Mouse (Mus musculus): ENCODE measurements around the gene Mrpl35. TPM values are rescaled to one million over a fixed set of nuclear protein-coding genes. Genes with fewer than 3 reads are reported as not detected.

Mrpl35 gene
- total RNA-seq, 2 experiments from 2014 or later: 27.8 to 29.6 TPM

DNA sequence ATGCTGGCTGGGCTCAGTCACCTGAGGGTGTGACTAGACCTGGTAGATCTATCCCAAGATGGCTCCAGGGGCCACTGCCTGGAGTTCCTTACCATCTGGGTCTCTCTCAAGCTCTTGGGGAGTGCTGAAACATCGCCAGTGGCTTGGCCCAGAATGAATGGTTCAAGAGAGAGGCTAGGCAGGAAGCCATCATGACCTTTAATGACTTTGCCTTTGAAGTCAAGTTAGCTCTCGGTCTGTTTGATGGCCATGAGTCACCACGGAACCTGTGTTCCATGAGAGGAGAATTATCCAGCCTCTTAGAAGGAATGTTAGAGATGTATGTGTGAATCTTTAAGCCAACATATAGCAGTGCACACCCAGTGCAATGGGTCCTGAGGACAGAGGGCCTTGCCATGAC is 27.4 kb downstream of the Mrpl35 start:
- DNase-seq (ENCODE audit: extremely low spot score in 1 of 2, low spot score in 2 of 2): no peak
- Histone ChIP-seq H3K4me3 (no peak overlapping the region), H3K27ac (0 out of 2 replicates have a peak overlapping the region, but pooled peaks have one; percentile 28)
- TF ChIP-seq CTCF (IDR thresholded peaks at IDR 0.05): no peak
- intact Hi-C loops (cut with DNase I): no loop called here

DNA sequence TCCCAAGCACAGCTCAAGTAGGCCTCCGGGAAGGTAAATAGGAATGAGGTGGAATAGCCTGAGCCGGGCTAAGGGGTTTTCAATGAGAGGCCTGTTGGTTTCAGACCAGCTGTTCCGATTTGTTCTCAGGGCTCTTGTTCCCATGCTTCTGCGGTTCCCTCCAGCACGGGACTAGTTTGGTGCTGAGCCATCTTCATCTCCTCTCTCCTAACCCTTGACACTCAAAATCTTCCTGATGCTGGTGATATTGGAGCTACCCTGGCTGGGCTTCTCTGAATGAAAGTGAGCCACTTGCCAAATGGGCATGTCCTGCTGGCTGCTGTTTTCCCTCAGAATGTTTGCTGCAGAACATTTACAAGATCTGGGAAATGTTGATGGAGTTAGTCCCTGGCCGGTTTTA is 35.0 kb downstream of the Mrpl35 start:
- intact Hi-C loops (cut with DNase I): no loop called here
- Histone ChIP-seq H3K27ac (no peak overlapping the region), H3K4me3 (no peak overlapping the region)
- TF ChIP-seq CTCF (IDR thresholded peaks at IDR 0.05): no peak
- DNase-seq (ENCODE audit: extremely low spot score in 1 of 2, low spot score in 2 of 2): no peak

DNA sequence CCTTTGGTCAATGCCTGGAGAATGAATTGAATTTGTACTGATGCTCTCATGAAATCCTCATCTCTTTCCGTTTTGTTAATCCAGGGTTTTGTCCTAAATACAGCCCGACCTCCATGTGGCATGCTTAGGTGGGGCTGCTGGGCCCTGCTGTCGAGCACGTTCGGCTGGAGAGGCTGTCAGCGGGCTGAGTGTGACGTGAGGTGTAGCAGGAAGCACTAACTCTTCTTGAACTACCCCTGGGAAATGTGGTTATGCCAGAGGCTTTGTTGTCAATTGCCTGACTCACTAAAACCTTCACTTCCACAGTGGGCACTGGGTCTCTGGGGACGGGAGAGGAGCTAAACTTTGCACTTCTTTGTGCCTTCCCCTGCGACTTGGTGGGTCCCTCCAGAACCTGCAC is 38.4 kb downstream of the Mrpl35 start:
- Histone ChIP-seq H3K27ac (no peak overlapping the region), H3K4me3 (no peak overlapping the region)
- no peak for DNase-seq (ENCODE audit: extremely low spot score in 1 of 2, low spot score in 2 of 2)
- TF ChIP-seq CTCF (IDR thresholded peaks at IDR 0.05): no peak
- intact Hi-C loops (cut with DNase I): no loop called here

DNA sequence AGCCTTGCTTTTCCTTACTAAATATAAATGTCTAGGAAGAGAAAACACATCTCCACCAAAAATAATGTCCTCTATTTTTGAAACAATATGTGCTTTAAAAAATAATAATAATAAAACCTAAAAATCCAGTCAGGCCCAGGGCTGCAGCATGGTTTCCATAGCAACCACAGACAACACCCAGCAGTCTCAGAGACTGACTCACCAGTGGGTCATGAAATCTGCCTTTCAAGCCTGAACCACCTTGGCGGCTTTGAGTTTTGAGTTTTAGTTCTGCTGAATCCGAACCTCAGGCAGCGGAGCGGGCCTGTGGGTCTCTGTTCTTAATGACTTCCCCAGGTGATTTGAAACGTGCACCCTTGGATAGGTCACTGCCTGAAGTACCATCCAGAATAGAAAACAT is 43.6 kb downstream of the Mrpl35 start:
- intact Hi-C loops (cut with DNase I): no loop called here
- no peak for DNase-seq (ENCODE audit: extremely low spot score in 1 of 2, low spot score in 2 of 2)
- Histone ChIP-seq H3K27ac (0 out of 2 replicates have a peak overlapping the region, but pooled peaks have one; percentile 64), H3K4me3 (no peak overlapping the region)
- no peak for TF ChIP-seq CTCF (IDR thresholded peaks at IDR 0.05)

DNA sequence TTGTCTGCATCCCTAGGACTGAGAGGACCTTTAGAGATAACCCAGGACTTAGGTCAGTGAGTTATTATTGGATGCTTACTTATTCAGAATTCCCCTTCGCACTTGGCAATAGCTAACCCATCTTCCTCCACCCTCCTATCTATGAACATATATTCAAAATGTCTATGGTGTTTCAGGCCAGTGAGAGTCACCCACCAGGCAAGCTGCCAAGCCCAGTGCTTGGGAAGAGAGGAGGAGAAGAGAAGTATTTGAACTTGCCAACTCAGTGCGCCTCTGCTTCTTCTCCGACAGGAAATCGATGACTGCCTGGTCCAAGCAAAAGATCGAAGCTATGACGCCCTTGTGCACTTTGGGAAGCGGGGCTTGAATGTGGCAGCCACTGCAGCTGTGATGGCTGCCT is 46.3 kb downstream of the Mrpl35 start:
- intact Hi-C loops (cut with DNase I): no loop called here

DNA sequence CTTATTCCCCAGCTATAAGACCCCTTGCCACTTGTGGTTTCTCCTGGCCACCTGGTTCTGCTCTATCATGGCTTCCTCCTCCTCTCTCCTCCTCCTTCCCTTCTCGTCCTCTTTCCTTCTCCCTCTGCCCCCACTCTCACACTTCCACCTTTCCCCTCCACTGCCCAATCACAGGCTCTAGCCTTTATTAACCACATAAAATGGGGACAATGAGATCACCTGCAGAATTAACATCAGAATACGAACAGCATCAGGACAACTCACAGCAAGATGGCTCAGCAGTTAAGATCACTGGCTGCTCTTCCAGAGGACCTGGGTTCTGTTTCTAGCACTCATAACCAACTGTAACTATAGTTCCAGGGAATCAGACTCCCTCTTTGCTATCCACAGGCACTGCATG is 46.9 kb downstream of the Mrpl35 start:
- intact Hi-C loops (cut with DNase I): no loop called here
- Histone ChIP-seq H3K27ac (no peak overlapping the region), H3K4me3 (no peak overlapping the region)
- DNase-seq (ENCODE audit: extremely low spot score in 1 of 2, low spot score in 2 of 2): no peak
- no peak for TF ChIP-seq CTCF (IDR thresholded peaks at IDR 0.05)

More for the DNA sequence above, 46.3 kb downstream of the Mrpl35 start:
- no peak for DNase-seq (ENCODE audit: extremely low spot score in 1 of 2, low spot score in 2 of 2)
- no peak overlapping the region for H3K27ac ChIP-seq
- no peak overlapping the region for H3K4me3 ChIP-seq
- TF ChIP-seq CTCF (IDR thresholded peaks at IDR 0.05): no peak

DNA sequence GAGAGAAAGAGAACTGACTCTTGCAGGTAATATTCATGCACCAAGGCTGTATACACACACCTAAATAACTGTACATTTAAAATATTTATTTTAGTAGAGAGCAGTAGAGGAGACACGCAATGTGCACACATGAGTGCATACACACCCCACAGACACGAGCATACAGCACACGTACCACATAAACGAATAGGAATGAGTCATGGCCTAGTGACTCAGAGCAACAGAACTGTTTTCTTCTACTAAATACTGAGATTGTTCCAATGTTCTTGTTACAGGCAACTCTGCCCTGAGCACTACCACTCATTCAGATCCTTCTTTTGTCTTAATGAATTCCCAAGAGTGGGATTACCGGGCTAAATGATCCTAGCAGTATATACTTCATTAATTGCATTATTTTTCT is 48.8 kb downstream of the Mrpl35 start:
- no peak for DNase-seq (ENCODE audit: extremely low spot score in 1 of 2, low spot score in 2 of 2)
- no peak for TF ChIP-seq CTCF (IDR thresholded peaks at IDR 0.05)
- no peak overlapping the region for H3K4me3 ChIP-seq
- intact Hi-C loops (cut with DNase I): no loop called here
- no peak overlapping the region for H3K27ac ChIP-seq

DNA sequence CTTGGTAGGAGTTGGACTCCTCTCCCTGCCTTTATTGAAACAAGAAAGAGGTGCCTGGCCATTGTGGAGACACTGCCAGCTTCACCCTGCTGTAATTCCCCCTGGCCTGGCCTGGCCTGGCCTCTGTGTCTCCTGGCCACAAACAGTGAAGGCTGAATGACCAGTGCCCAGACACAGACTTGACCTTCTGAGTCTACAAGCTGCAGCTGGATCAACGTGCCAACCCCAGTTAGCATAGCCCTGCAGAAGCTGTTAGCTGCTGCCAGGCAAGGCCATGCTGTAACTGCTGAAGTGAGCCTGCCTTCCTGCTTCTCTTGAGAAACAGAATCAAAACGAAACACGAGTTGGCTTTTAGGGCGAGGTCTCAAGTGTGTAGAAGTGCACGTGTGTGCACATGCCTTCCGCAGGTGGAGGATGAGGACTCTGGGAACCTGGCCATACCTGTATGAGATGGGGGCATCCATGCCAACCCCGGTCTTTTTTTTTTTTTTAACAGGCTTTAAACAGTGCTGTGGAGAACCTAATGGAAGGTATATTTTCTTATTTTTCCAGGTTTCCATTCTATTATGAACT is 54.0 kb downstream of the Mrpl35 start:
- H3K4me3 ChIP-seq: no peak overlapping the region
- intact Hi-C loops (cut with DNase I): loop anchor here (1.0 kb wide), 2 partner anchors 26 to 29 kb away; no protein-coding TSS in a partner anchor
- no peak for DNase-seq (ENCODE audit: extremely low spot score in 1 of 2, low spot score in 2 of 2)
- peak overlapping the region; percentile 83 for H3K27ac ChIP-seq
- no peak for TF ChIP-seq CTCF (IDR thresholded peaks at IDR 0.05)

DNA sequence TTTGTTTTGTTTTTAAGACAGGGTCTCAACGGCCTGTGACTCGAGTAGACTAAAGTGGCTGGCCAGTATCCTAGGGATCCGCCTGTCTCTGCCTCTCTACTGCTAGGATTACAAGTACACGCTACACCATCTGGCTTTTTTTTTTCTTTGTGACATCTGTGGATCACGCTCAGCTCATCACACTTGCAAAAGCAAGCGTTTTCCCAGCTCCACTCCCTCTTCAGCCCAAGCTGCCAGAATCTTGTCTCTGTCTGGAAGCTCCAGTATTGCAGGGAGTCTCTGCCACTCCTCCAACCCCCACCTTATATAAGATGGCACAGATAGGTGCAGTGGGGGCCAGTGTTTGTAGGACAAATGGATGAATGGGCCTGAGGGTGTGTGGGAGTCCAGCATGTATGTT is 54.6 kb downstream of the Mrpl35 start:
- H3K27ac ChIP-seq: peak overlapping the region; percentile 83
- no peak; the same call in 1 of the 2 replicates for TF ChIP-seq CTCF (IDR thresholded peaks at IDR 0.05)
- H3K4me3 ChIP-seq: no peak overlapping the region
- intact Hi-C loops (cut with DNase I): loop anchor here (1.0 kb wide), 2 partner anchors 26 to 29 kb away; no protein-coding TSS in a partner anchor
- peak; percentile 56 to 66 for DNase-seq (ENCODE audit: extremely low spot score in 1 of 2, low spot score in 2 of 2)

DNA sequence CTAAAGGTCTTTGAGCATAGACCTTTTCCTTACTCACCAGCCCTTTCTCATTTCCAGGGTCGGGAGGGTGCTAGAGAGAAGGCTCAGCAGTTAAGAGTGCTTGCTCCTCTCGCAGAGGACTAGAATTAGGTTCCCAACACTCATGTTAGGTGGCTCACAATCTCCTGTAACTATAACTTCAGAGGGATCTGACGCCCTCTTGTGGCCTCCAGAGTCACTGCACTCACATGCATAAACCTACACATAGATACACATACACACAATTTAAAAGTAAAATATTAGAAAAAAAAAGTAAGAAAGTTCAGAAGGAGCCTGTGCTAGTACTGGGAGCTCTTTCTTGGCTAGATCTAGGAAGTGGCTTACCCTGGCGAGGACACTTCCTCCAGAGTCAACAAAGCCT is 55.5 kb downstream of the Mrpl35 start:
- H3K27ac ChIP-seq: peak overlapping the region; percentile 15; the same call in 1 of the 2 replicates
- H3K4me3 ChIP-seq: no peak overlapping the region
- peak; percentile 28 for TF ChIP-seq CTCF (IDR thresholded peaks at IDR 0.05)
- no peak for DNase-seq (ENCODE audit: extremely low spot score in 1 of 2, low spot score in 2 of 2)
- intact Hi-C loops (cut with DNase I): no loop called here

DNA sequence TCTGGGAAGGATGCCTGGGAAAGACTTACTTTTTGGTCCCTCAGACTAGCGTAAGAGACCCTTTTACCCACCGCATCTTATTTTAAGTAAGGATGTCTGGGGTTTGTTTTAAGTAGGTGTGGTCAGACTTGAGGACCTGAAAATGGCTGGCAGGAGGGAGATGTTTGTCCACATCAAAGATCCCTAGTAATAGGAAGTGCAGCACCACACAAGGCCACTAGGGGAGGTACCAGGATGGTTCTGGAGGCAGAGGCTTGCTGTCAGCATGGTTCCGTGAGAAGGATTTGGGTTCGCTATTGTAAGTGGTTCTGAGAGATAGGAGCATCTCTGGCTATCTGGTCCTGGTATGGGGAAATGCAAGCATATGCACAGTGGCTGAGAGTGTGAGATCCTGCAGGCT is 55.9 kb downstream of the Mrpl35 start:
- intact Hi-C loops (cut with DNase I): no loop called here

DNA sequence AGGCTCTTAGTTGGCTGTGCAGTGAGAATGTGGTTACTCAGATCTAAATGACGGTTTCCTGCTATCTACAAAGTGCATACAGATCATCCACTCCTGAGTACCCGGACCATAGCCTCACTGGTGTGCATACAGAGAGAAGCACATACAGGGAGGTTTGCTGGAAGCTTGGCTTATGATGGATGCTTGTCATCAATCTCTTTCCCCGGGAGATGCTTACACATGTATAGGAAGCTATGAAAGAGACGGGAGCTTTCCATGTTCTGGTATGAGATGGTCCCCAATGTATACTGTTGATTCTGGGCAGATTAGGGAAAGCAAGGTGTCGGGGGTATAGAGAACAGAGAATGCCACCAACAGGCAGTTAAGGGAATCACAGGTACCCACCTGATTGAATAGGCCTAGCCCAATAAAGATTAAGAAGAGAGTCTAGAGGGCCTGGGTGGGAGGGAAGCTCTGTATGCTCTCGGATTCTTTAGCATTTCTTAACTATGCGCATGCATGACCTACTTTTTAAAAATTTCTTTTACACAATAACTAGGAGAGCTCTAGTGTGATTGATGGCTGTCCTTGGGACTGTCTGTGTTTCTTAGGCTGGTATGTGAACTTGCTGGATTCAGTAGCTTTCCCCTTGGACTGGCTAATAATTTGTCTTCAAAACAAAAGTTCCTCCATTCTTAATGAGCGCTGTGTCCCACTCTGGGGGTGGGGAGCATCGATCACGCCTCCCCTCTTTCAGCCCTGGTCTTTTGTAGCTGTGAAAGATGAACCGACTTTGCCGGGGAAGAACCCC is 56.7 kb downstream of the Mrpl35 start:
- DNase-seq (ENCODE audit: extremely low spot score in 1 of 2, low spot score in 2 of 2): no peak
- TF ChIP-seq CTCF (IDR thresholded peaks at IDR 0.05): peak; percentile 24; the same call in 1 of the 2 replicates
- H3K27ac ChIP-seq: 0 out of 2 replicates have a peak overlapping the region, but pooled peaks have one; percentile 36
- intact Hi-C loops (cut with DNase I): no loop called here
- H3K4me3 ChIP-seq: no peak overlapping the region

More for the DNA sequence above, 55.9 kb downstream of the Mrpl35 start:
- Histone ChIP-seq H3K4me3 (no peak overlapping the region), H3K27ac (no peak overlapping the region)
- TF ChIP-seq CTCF (IDR thresholded peaks at IDR 0.05): no peak
- DNase-seq (ENCODE audit: extremely low spot score in 1 of 2, low spot score in 2 of 2): no peak

Measured in left cerebral cortex, adult 2 months (tissue).